Mouse (Mus musculus): ENCODE data around the gene Pidd1. TPM values are rescaled to one million over a fixed set of nuclear protein-coding genes. Genes with fewer than 3 reads are reported as not detected.

Gene Pidd1
- total RNA-seq, 2 experiments from 2014 or later: 5.5 to 6.6 TPM

- DNase-seq: peak; percentile 86
- intact Hi-C loops (cut with DNase I): no loop called here
These were observed 6.4 kb downstream of the Pidd1 start, which contains the start of gene Slc25a22 for GRCm38 (mm10) chr7:141437178-141438120. Gene Slc25a22, minus strand, starts transcription at chr7:141437892.

- no peak for DNase-seq
- intact Hi-C loops (cut with DNase I): no loop called here
These were observed 7.3 kb downstream of the Pidd1 start for GRCm38 (mm10) chr7:141436523-141436892.

GRCm38 (mm10) chr7:141435856-141436522 lies 7.8 kb downstream of the Pidd1 start:
- no peak for DNase-seq
- intact Hi-C loops (cut with DNase I): no loop called here

- DNase-seq: peak; percentile 49
- intact Hi-C loops (cut with DNase I): no loop called here
These were observed 8.5 kb downstream of the Pidd1 start for GRCm38 (mm10) chr7:141435129-141435855.

GRCm38 (mm10) chr7:141434464-141434863 lies 9.4 kb downstream of the Pidd1 start:
- peak; percentile 44 for DNase-seq
- intact Hi-C loops (cut with DNase I): no loop called here

GRCm38 (mm10) chr7:141433517-141434400 lies 10.1 kb downstream of the Pidd1 start:
- intact Hi-C loops (cut with DNase I): no loop called here

GRCm38 (mm10) chr7:141432741-141433516 lies 10.9 kb downstream of the Pidd1 start:
- DNase-seq: peak; percentile 84
- intact Hi-C loops (cut with DNase I): no loop called here

More at GRCm38 (mm10) chr7:141433517-141434400, 10.1 kb downstream of the Pidd1 start:
- DNase-seq: peak; percentile 51

- intact Hi-C loops (cut with DNase I): no loop called here
- DNase-seq: peak; percentile 66
These were observed 11.6 kb downstream of the Pidd1 start for GRCm38 (mm10) chr7:141432186-141432611.

GRCm38 (mm10) chr7:141431434-141432185 lies 12.2 kb downstream of the Pidd1 start:
- DNase-seq: no peak
- intact Hi-C loops (cut with DNase I): no loop called here

- intact Hi-C loops (cut with DNase I): no loop called here
These were observed 13.1 kb downstream of the Pidd1 start for GRCm38 (mm10) chr7:141430585-141431240.

GRCm38 (mm10) chr7:141429840-141430584 lies 13.8 kb downstream of the Pidd1 start:
- DNase-seq: no peak
- intact Hi-C loops (cut with DNase I): no loop called here

More at GRCm38 (mm10) chr7:141430585-141431240, 13.1 kb downstream of the Pidd1 start:
- no peak for DNase-seq

GRCm38 (mm10) chr7:141429310-141429709 lies 14.5 kb downstream of the Pidd1 start, which contains the start of gene Cend1:
Gene Cend1, minus strand, starts transcription at chr7:141429491.
- intact Hi-C loops (cut with DNase I): no loop called here
- DNase-seq: peak; percentile 65

- DNase-seq: no peak
- intact Hi-C loops (cut with DNase I): no loop called here
These were observed 15.1 kb downstream of the Pidd1 start for GRCm38 (mm10) chr7:141428701-141429100.

- DNase-seq: no peak
- intact Hi-C loops (cut with DNase I): no loop called here
These were observed 16.7 kb downstream of the Pidd1 start for GRCm38 (mm10) chr7:141426948-141427730.

GRCm38 (mm10) chr7:141423811-141424210 lies 20.0 kb downstream of the Pidd1 start:
- intact Hi-C loops (cut with DNase I): no loop called here
- DNase-seq: no peak

GRCm38 (mm10) chr7:141420030-141420702 lies 23.7 kb downstream of the Pidd1 start:
- no peak for DNase-seq
- intact Hi-C loops (cut with DNase I): no loop called here

Data from left cerebral cortex, postnatal 4 days (tissue).